Mouse (Mus musculus): ENCODE measurements around the gene Itga3.
A peak's percentile ranks its signal among the peaks of the same experiment; 100 is the strongest.

DNA sequence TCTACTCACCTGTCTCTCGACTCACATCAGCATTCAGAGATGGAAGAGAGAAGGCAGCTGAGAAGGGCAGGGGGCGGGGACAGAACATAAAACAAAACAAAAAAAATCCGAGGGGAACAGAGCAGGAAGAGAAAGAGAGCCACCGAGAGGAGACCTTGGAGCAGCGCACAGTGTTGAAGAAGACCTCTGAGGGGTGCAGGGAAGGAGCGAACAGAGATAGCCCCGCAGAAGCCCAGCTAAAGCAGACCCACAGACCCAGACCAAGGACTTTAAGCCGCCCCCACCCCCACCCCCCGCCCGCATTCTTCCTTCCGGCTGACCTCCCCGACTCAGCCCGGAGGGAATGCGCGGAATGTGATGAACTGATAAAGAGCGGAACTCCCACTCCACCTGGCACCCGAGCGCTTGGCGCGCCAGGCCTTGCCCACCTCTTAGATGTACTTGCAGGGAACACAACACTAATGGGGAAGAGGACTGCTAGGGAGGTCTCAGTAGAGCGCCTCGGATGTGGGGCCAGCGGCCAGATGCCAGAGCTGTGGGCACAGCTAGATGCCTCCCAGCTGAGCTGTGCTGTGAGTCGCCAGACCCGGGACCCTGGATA lies 28.8 kb upstream of the Itga3 start:
- TF ChIP-seq CTCF (IDR thresholded peaks at IDR 0.05; ENCODE audit: low read depth, low read length) (no peak), EP300 (IDR thresholded peaks at IDR 0.05; ENCODE audit: insufficient read depth, low read depth, low read length) (peak; percentile 87), POLR2A (IDR thresholded peaks at IDR 0.05; ENCODE audit: insufficient read depth, low read length) (no peak)
